In the genomic region with DNA sequence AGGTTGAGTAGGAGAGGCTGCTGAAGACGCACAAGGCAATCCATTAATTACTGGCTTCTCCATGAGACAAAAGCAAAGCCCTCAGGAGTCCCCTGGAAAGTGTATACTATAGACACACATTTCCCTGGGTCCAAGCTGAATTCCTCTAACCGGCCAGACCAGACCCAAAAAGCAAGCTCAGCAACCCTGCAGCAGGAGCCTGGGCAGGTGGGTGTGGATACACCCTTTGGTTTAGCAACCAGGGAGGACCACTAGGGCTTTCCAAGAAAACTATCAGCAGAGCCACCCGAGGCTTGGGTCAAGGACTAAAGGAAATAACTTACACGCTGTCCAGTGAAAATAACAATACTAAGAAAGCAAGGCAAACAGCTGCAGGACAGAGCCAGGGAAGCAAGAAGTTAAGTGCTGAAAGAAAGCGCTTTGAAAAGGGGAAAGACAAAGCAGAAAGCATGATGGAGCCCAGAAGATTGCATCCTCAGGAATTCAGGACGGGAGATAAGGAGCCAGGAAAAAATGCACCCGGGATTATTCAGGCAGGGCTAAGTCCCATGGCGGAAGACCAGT, we compare ENCODE assay signal across 8 mouse cellular contexts. TPM values are rescaled to one million over a fixed set of nuclear protein-coding genes. Genes with fewer than 3 reads are reported as not detected.
DNase-seq lines count a peak whose midpoint lies in the region; ATAC-seq lines count a peak whose summit lies in the region.

No protein-coding gene starts in this region.

- H3K36me3 ChIP-seq in liver, embryonic 11.5 days (ENCODE audit: control insufficient read depth, insufficient read depth, low read length), result no peaks in the 10 kb centered on the region
- H3K36me3 ChIP-seq in forebrain, embryonic 12.5 days (replicated peaks), result no peaks in the 10 kb centered on the region
- no peaks in the 10 kb centered on the region; the same call in 1 of the 2 replicates for H3K36me3 ChIP-seq in intestine, embryonic 16.5 days (ENCODE audit: control insufficient read depth, insufficient read depth, low read length)
- H3K36me3 ChIP-seq in neural tube, embryonic 14.5 days (ENCODE audit: control insufficient read depth, insufficient read depth, low read length), result no peaks in the 10 kb centered on the region

- DNase-seq in liver, embryonic 11.5 days (ENCODE audit: low spot score), result no peak
- no peak for DNase-seq in liver
- DNase-seq in right cerebral cortex, postnatal 4 days, result no peak
- no peak for DNase-seq in adrenal gland, postnatal 4 days (ENCODE audit: low spot score in 2 of 2)
- DNase-seq in urinary bladder, postnatal 4 days (ENCODE audit: low spot score in 2 of 2), result no peak

- peak overlapping the region; percentile 62 for H3K4me3 ChIP-seq in liver, embryonic 11.5 days (ENCODE audit: low read depth, low read length)
- H3K4me3 ChIP-seq in forebrain, embryonic 12.5 days (replicated peaks), result peak overlapping the region; percentile 65
- H3K4me3 ChIP-seq in intestine, embryonic 16.5 days (ENCODE audit: low read length), result peak overlapping the region; percentile 65
- H3K4me3 ChIP-seq in neural tube, embryonic 14.5 days (ENCODE audit: low read depth, low read length), result peak overlapping the region; percentile 76

- peaks cover 9% of the 10 kb centered on the region; the same call in 1 of the 2 replicates for H3K4me1 ChIP-seq in liver, embryonic 11.5 days (replicated peaks; ENCODE audit: control insufficient read depth, insufficient read depth, low read length)
- peaks cover 18% of the 10 kb centered on the region for H3K4me1 ChIP-seq in forebrain, embryonic 12.5 days
- H3K4me1 ChIP-seq in intestine, embryonic 16.5 days (ENCODE audit: control insufficient read depth, insufficient read depth, low read length), result peaks cover 10% of the 10 kb centered on the region
- H3K4me1 ChIP-seq in neural tube, embryonic 14.5 days (ENCODE audit: control insufficient read depth, insufficient read depth, low read length), result peaks cover 4% of the 10 kb centered on the region; the same call in 1 of the 2 replicates

- H3K9ac ChIP-seq in liver, embryonic 11.5 days (ENCODE audit: low read depth, low read length), result no peak overlapping the region
- peak overlapping the region; percentile 70 for H3K9ac ChIP-seq in forebrain, embryonic 12.5 days
- H3K9ac ChIP-seq in intestine, embryonic 16.5 days (ENCODE audit: low read depth, low read length), result peak overlapping the region; percentile 68
- peak overlapping the region; percentile 83 for H3K9ac ChIP-seq in neural tube, embryonic 14.5 days (replicated peaks; ENCODE audit: low read depth, low read length)

- no peak overlapping the region for H3K27ac ChIP-seq in liver, embryonic 11.5 days (ENCODE audit: low read depth, low read length)
- H3K27ac ChIP-seq in forebrain, embryonic 12.5 days, result no peak overlapping the region; the same call in 1 of the 2 replicates
- H3K27ac ChIP-seq in intestine, embryonic 16.5 days (ENCODE audit: low read length), result no peak overlapping the region
- peak overlapping the region; percentile 80 for H3K27ac ChIP-seq in neural tube, embryonic 14.5 days (ENCODE audit: low read depth, low read length)

- peak overlapping the region; percentile 98 for H3K4me2 ChIP-seq in liver, embryonic 11.5 days
- peak overlapping the region; percentile 96 for H3K4me2 ChIP-seq in forebrain, embryonic 12.5 days
- peak overlapping the region; percentile 98 for H3K4me2 ChIP-seq in intestine, embryonic 16.5 days (ENCODE audit: low read depth, low read length)
- H3K4me2 ChIP-seq in neural tube, embryonic 14.5 days (ENCODE audit: low read depth, low read length), result peak overlapping the region; percentile 77

- peaks cover 9% of the 10 kb centered on the region for H3K27me3 ChIP-seq in liver, embryonic 11.5 days (replicated peaks; ENCODE audit: control insufficient read depth, insufficient read depth, low read length)
- peaks cover 29% of the 10 kb centered on the region for H3K27me3 ChIP-seq in forebrain, embryonic 12.5 days
- H3K27me3 ChIP-seq in intestine, embryonic 16.5 days (replicated peaks; ENCODE audit: control insufficient read depth, insufficient read depth, low read length), result peaks cover 18% of the 10 kb centered on the region
- H3K27me3 ChIP-seq in neural tube, embryonic 14.5 days (ENCODE audit: control insufficient read depth, insufficient read depth, low read length), result no peaks in the 10 kb centered on the region

- no peak for ATAC-seq in liver, embryonic 11.5 days (replicated peaks; ENCODE audit: low FRiP score)
- ATAC-seq in forebrain, embryonic 12.5 days (ENCODE audit: low FRiP score), result no peak
- no peak for ATAC-seq in intestine, embryonic 16.5 days
- no peak for ATAC-seq in neural tube, embryonic 14.5 days (ENCODE audit: low read depth)

- H3K9me3 ChIP-seq in liver, embryonic 11.5 days (ENCODE audit: control insufficient read depth, low read length), result no peaks in the 10 kb centered on the region
- no peaks in the 10 kb centered on the region for H3K9me3 ChIP-seq in forebrain, embryonic 12.5 days
- H3K9me3 ChIP-seq in intestine, embryonic 16.5 days (ENCODE audit: control insufficient read depth, low read length), result no peaks in the 10 kb centered on the region
- no peaks in the 10 kb centered on the region for H3K9me3 ChIP-seq in neural tube, embryonic 14.5 days (ENCODE audit: control insufficient read depth, low read length)

- WGBS in liver, embryonic 11.5 days, result 40% methylated on average over 8 of the region's 8 CpGs
- WGBS in forebrain, embryonic 12.5 days, result 8% methylated on average over 8 of the region's 8 CpGs
- WGBS in intestine, embryonic 16.5 days, result 16% methylated on average over 8 of the region's 8 CpGs
- 11% methylated on average over 8 of the region's 8 CpGs for WGBS in neural tube, embryonic 14.5 days

RNA-seq across cellular contexts. Expression of a gene that starts 27.5 kb away (rescaled TPM):
- polyA plus RNA-seq in liver, embryonic 11.5 days (2014; fragmentation: Nextera tagmentation; extraction: Ambion mirVana), result 12.6 and 12.9 TPM in 2 replicates
- polyA plus RNA-seq in forebrain, embryonic 12.5 days (2016; fragmentation: Nextera tagmentation; extraction: Ambion mirVana), result 9.4 and 10.4 TPM in 2 replicates
- 4.8 and 5.2 TPM in 2 replicates for polyA plus RNA-seq in intestine, embryonic 16.5 days (2015; fragmentation: Nextera tagmentation; extraction: Ambion mirVana)
- polyA plus RNA-seq in neural tube, embryonic 14.5 days (2014; fragmentation: Nextera tagmentation; extraction: Ambion mirVana), result 16.5 and 19.7 TPM in 2 replicates
- total RNA-seq in adrenal gland, postnatal 4 days (2021), result 1 to 10 TPM; 6.8 to 8.0 TPM
